Mouse (Mus musculus) c-Kit-negative CD71-positive TER-119-positive erythroid progenitor cells, embryonic 14.5 days (primary cell): ENCODE measurements around the gene Muc3.

ENCODE experiments used
- DNase-seq: peaks from one replicate; pipeline ENCODE4 v3.0.0-alpha.2; 2013; ENCODE audit warnings: low read depth, low spot score

Muc3 gene

GRCm38 (mm10) chr5:137095135-137095534 lies 54.0 kb downstream of the Muc3 start:
- DNase-seq: no peak

GRCm38 (mm10) chr5:137093720-137094119 lies 55.4 kb downstream of the Muc3 start:
- no peak for DNase-seq

- no peak for DNase-seq
Measured at GRCm38 (mm10) chr5:137091560-137091959, 57.6 kb downstream of the Muc3 start.

GRCm38 (mm10) chr5:137090870-137091269 lies 58.3 kb downstream of the Muc3 start:
- no peak for DNase-seq

- no peak for DNase-seq
Measured at GRCm38 (mm10) chr5:137087410-137087809, 61.7 kb downstream of the Muc3 start.

GRCm38 (mm10) chr5:137085731-137086130 lies 63.4 kb downstream of the Muc3 start:
- DNase-seq: no peak

- no peak for DNase-seq
Measured at GRCm38 (mm10) chr5:137085021-137085420, 64.1 kb downstream of the Muc3 start.
